Mouse (Mus musculus): Measurements from ENCODE around the gene Plek. TPM values are rescaled to one million over a fixed set of nuclear protein-coding genes. Genes with fewer than 3 reads are reported as not detected.
A peak's percentile ranks its signal among the peaks of the same experiment; 100 is the strongest.
"Not testable (repeated sequence)": the region's sequence is repeated elsewhere in the genome, so short reads cannot be mapped to it uniquely, and the experiment has no call there.

The Plek gene
- 1.3 and 2.0 TPM in 2 replicates for polyA plus RNA-seq (2014; fragmentation: Nextera tagmentation; extraction: Ambion mirVana)

GRCm38 (mm10) chr11:17051545-17052475, at the start of gene Plek, which contains the start of gene Cnrip1:
Plek (minus strand) TSS chr11:17052381.
Cnrip1 (plus strand) TSS chr11:17051586.
- peak within 1 kb of the TSS; percentile 60 for H3K4me3 ChIP-seq (ENCODE audit: low read length)
- ATAC-seq (ENCODE audit: low FRiP score, low TSS enrichment) = peak; percentile 96
- H3K27ac ChIP-seq (ENCODE audit: low read depth, low read length) = peak within 1 kb of the TSS; percentile 80
- peak within 1 kb of the TSS; percentile 68 for H3K9ac ChIP-seq (ENCODE audit: low read depth, low read length)
- no peaks in the 10 kb centered on the region for H3K4me1 ChIP-seq (ENCODE audit: control insufficient read depth, insufficient read depth, low read length)
- WGBS = under 1% methylated on average over 35 of the region's 38 CpGs
- H3K36me3 ChIP-seq (ENCODE audit: control insufficient read depth, insufficient read depth, low read length) = no peaks in the 10 kb centered on the region
- H3K27me3 ChIP-seq (ENCODE audit: control insufficient read depth, insufficient read depth, low read length) = no peaks in the 10 kb centered on the region
- H3K4me2 ChIP-seq (replicated peaks; ENCODE audit: low read depth, low read length) = peak within 1 kb of the TSS; percentile 66
- no peaks in the 10 kb centered on the region for H3K9me3 ChIP-seq (ENCODE audit: control insufficient read depth, low read length)

- 7% methylated on average over 5 of the region's 5 CpGs for WGBS
- H3K27me3 ChIP-seq (ENCODE audit: control insufficient read depth, insufficient read depth, low read length) = no peaks in the 10 kb centered on the region
- H3K4me3 ChIP-seq (ENCODE audit: low read length) = no peak overlapping the region
- no peaks in the 10 kb centered on the region for H3K4me1 ChIP-seq (ENCODE audit: control insufficient read depth, insufficient read depth, low read length)
- no peaks in the 10 kb centered on the region for H3K36me3 ChIP-seq (ENCODE audit: control insufficient read depth, insufficient read depth, low read length)
- H3K9me3 ChIP-seq (ENCODE audit: control insufficient read depth, low read length) = no peaks in the 10 kb centered on the region
- H3K9ac ChIP-seq (ENCODE audit: low read depth, low read length) = no peak overlapping the region
- H3K27ac ChIP-seq (ENCODE audit: low read depth, low read length) = no peak overlapping the region
- no peak overlapping the region for H3K4me2 ChIP-seq (replicated peaks; ENCODE audit: low read depth, low read length)
- ATAC-seq (ENCODE audit: low FRiP score, low TSS enrichment) = peak; percentile 59; the same call in 1 of the 2 replicates
These were observed 33.9 kb upstream of the Plek start for GRCm38 (mm10) chr11:17086106-17086505.

GRCm38 (mm10) chr11:17083866-17084265, 31.7 kb upstream of the Plek start:
- Histone ChIP-seq H3K4me1 (ENCODE audit: control insufficient read depth, insufficient read depth, low read length) (no peaks in the 10 kb centered on the region), H3K9me3 (ENCODE audit: control insufficient read depth, low read length) (no peaks in the 10 kb centered on the region), H3K4me3 (ENCODE audit: low read length) (no peak overlapping the region), H3K36me3 (ENCODE audit: control insufficient read depth, insufficient read depth, low read length) (no peaks in the 10 kb centered on the region), H3K9ac (ENCODE audit: low read depth, low read length) (no peak overlapping the region), H3K27me3 (ENCODE audit: control insufficient read depth, insufficient read depth, low read length) (no peaks in the 10 kb centered on the region), H3K4me2 (replicated peaks; ENCODE audit: low read depth, low read length) (no peak overlapping the region), H3K27ac (ENCODE audit: low read depth, low read length) (no peak overlapping the region)
- WGBS = 24% methylated on average over 1 of the region's 1 CpGs
- ATAC-seq (ENCODE audit: low FRiP score, low TSS enrichment) = peak; percentile 25; the same call in 1 of the 2 replicates

GRCm38 (mm10) chr11:17083455-17083854, 31.3 kb upstream of the Plek start:
- no peak overlapping the region for H3K9ac ChIP-seq (ENCODE audit: low read depth, low read length)
- H3K4me3 ChIP-seq (ENCODE audit: low read length) = no peak overlapping the region
- no peaks in the 10 kb centered on the region for H3K27me3 ChIP-seq (ENCODE audit: control insufficient read depth, insufficient read depth, low read length)
- no peaks in the 10 kb centered on the region for H3K4me1 ChIP-seq (ENCODE audit: control insufficient read depth, insufficient read depth, low read length)
- no peaks in the 10 kb centered on the region for H3K9me3 ChIP-seq (ENCODE audit: control insufficient read depth, low read length)
- 91% methylated on average over 3 of the region's 3 CpGs for WGBS
- H3K36me3 ChIP-seq (ENCODE audit: control insufficient read depth, insufficient read depth, low read length) = no peaks in the 10 kb centered on the region; the same call in 1 of the 2 replicates
- ATAC-seq (ENCODE audit: low FRiP score, low TSS enrichment) = 0 out of 2 replicates have a peak, but pooled peaks have one; percentile 17
- H3K27ac ChIP-seq (ENCODE audit: low read depth, low read length) = no peak overlapping the region
- no peak overlapping the region for H3K4me2 ChIP-seq (replicated peaks; ENCODE audit: low read depth, low read length)

DNA sequence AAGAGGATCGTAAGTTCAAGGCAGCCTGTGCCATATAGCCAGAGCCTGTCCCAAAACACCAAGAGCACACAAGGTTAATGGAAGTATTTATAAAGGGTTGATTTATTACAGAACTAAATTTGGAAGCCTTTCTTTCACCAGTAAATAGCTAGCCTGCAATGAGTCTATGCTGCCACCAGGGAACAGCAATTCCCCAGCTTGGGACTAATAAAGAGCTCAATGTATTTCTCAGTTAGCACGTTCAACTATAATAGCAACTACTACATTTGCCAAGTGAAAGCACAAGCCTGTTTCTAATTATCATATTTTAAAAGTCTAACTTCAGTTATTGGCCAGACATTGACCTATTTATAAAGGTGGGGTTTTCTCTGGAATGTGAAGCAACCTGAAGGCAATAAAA, 30.8 kb upstream of the Plek start:
- ATAC-seq (ENCODE audit: low FRiP score, low TSS enrichment) = 0 out of 2 replicates have a peak, but pooled peaks have one; percentile 65
- H3K9ac ChIP-seq (ENCODE audit: low read depth, low read length) = no peak overlapping the region
- no peak overlapping the region for H3K27ac ChIP-seq (ENCODE audit: low read depth, low read length)
- no peaks in the 10 kb centered on the region for H3K27me3 ChIP-seq (ENCODE audit: control insufficient read depth, insufficient read depth, low read length)
- H3K9me3 ChIP-seq (ENCODE audit: control insufficient read depth, low read length) = no peaks in the 10 kb centered on the region
- no peak overlapping the region for H3K4me3 ChIP-seq (ENCODE audit: low read length)
- WGBS = 34% methylated on average over 2 of the region's 2 CpGs
- no peaks in the 10 kb centered on the region for H3K4me1 ChIP-seq (ENCODE audit: control insufficient read depth, insufficient read depth, low read length)
- no peak overlapping the region for H3K4me2 ChIP-seq (replicated peaks; ENCODE audit: low read depth, low read length)
- H3K36me3 ChIP-seq (ENCODE audit: control insufficient read depth, insufficient read depth, low read length) = no peaks in the 10 kb centered on the region; the same call in 1 of the 2 replicates

- H3K4me1 ChIP-seq (ENCODE audit: control insufficient read depth, insufficient read depth, low read length) = no peaks in the 10 kb centered on the region
- no peak overlapping the region for H3K4me3 ChIP-seq (ENCODE audit: low read length)
- H3K9ac ChIP-seq (ENCODE audit: low read depth, low read length) = no peak overlapping the region
- no peak overlapping the region for H3K27ac ChIP-seq (ENCODE audit: low read depth, low read length)
- no peak for ATAC-seq (ENCODE audit: low FRiP score, low TSS enrichment)
- H3K9me3 ChIP-seq (ENCODE audit: control insufficient read depth, low read length) = no peaks in the 10 kb centered on the region
- WGBS = 68% methylated on average over 3 of the region's 3 CpGs
- H3K27me3 ChIP-seq (ENCODE audit: control insufficient read depth, insufficient read depth, low read length) = no peaks in the 10 kb centered on the region
- H3K4me2 ChIP-seq (replicated peaks; ENCODE audit: low read depth, low read length) = no peak overlapping the region
- no peaks in the 10 kb centered on the region; the same call in 1 of the 2 replicates for H3K36me3 ChIP-seq (ENCODE audit: control insufficient read depth, insufficient read depth, low read length)
These were observed 29.9 kb upstream of the Plek start for GRCm38 (mm10) chr11:17082086-17082485.

DNA sequence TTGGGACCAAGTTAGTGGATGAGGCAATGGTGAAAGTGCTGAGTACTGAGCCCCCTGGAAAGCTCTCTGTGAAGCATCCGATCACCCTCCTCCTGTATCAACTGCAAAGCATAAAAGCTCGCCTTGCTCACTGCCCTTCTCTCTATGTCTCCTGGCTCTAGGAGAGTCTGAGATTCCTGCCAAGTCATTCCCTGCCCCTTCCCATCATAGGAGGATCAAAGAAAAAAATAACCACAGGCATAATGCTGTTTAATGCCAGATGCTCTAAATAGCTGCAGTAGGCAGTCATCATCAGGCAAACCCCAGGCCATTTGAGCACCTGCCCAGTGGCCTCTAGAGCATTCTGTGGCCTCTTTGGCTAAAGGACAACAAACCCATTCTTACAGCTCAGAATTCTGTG, 23.5 kb upstream of the Plek start:
- Histone ChIP-seq H3K4me2 (replicated peaks; ENCODE audit: low read depth, low read length) (no peak overlapping the region), H3K4me1 (ENCODE audit: control insufficient read depth, insufficient read depth, low read length) (no peaks in the 10 kb centered on the region), H3K27me3 (ENCODE audit: control insufficient read depth, insufficient read depth, low read length) (no peaks in the 10 kb centered on the region), H3K9me3 (ENCODE audit: control insufficient read depth, low read length) (no peaks in the 10 kb centered on the region), H3K27ac (ENCODE audit: low read depth, low read length) (no peak overlapping the region), H3K4me3 (ENCODE audit: low read length) (no peak overlapping the region), H3K9ac (ENCODE audit: low read depth, low read length) (no peak overlapping the region), H3K36me3 (ENCODE audit: control insufficient read depth, insufficient read depth, low read length) (no peaks in the 10 kb centered on the region; the same call in 1 of the 2 replicates)
- ATAC-seq (ENCODE audit: low FRiP score, low TSS enrichment) = no peak
- 84% methylated on average over 2 of the region's 2 CpGs for WGBS

DNA sequence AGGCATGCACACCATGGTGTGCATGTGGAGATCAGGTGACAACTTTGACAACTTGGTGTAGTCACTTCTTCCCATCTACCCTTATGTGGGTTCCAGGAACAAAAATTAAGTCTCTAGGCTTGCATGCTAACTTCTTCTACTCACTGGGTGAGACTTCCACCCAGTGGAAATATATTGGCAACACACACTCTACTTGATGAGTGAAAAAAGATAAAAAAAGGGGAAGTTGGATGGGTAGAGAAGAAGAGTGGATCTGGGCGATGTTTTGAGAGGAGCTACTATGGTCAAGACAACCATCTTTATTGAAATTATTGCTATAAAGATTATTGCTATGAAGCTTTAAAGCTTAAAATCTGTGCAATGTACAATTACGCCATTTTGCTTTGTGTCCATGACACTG, 17.2 kb upstream of the Plek start:
- not testable (repeated sequence) for ATAC-seq (ENCODE audit: low FRiP score, low TSS enrichment); H3K4me1 ChIP-seq (ENCODE audit: control insufficient read depth, insufficient read depth, low read length); H3K36me3 ChIP-seq (ENCODE audit: control insufficient read depth, insufficient read depth, low read length); H3K9ac ChIP-seq (ENCODE audit: low read depth, low read length); H3K4me3 ChIP-seq (ENCODE audit: low read length); H3K9me3 ChIP-seq (ENCODE audit: control insufficient read depth, low read length); H3K27ac ChIP-seq (ENCODE audit: low read depth, low read length); H3K27me3 ChIP-seq (ENCODE audit: control insufficient read depth, insufficient read depth, low read length); H3K4me2 ChIP-seq (replicated peaks; ENCODE audit: low read depth, low read length)
- WGBS = 98% methylated on average over 2 of the region's 2 CpGs

GRCm38 (mm10) chr11:17052476-17053049, 382 bp upstream of the Plek start:
- ATAC-seq (ENCODE audit: low FRiP score, low TSS enrichment) = no peak
- WGBS = 13% methylated on average over 6 of the region's 6 CpGs
- H3K27ac ChIP-seq (ENCODE audit: low read depth, low read length) = peak overlapping the region; percentile 80; the same call in 1 of the 2 replicates
- H3K27me3 ChIP-seq (ENCODE audit: control insufficient read depth, insufficient read depth, low read length) = no peaks in the 10 kb centered on the region
- H3K36me3 ChIP-seq (ENCODE audit: control insufficient read depth, insufficient read depth, low read length) = no peaks in the 10 kb centered on the region
- H3K4me3 ChIP-seq (ENCODE audit: low read length) = peak overlapping the region; percentile 60
- no peaks in the 10 kb centered on the region for H3K4me1 ChIP-seq (ENCODE audit: control insufficient read depth, insufficient read depth, low read length)
- no peaks in the 10 kb centered on the region for H3K9me3 ChIP-seq (ENCODE audit: control insufficient read depth, low read length)
- H3K9ac ChIP-seq (ENCODE audit: low read depth, low read length) = peak overlapping the region; percentile 68
- peak overlapping the region; percentile 66 for H3K4me2 ChIP-seq (replicated peaks; ENCODE audit: low read depth, low read length)
